Mouse (Mus musculus) telencephalon, adult 2 months (tissue): ENCODE results near the gene Gm20388.

ENCODE experiments used
- DNase-seq: peaks from one replicate; pipeline ENCODE4 v3.0.0-alpha.2; 2011; ENCODE audit warnings: low read depth, low spot score

Gm20388 gene

GRCm38 (mm10) chr8:122522796-122523651 lies 2612.4 kb downstream of the Gm20388 start:
- no peak for DNase-seq

DNA sequence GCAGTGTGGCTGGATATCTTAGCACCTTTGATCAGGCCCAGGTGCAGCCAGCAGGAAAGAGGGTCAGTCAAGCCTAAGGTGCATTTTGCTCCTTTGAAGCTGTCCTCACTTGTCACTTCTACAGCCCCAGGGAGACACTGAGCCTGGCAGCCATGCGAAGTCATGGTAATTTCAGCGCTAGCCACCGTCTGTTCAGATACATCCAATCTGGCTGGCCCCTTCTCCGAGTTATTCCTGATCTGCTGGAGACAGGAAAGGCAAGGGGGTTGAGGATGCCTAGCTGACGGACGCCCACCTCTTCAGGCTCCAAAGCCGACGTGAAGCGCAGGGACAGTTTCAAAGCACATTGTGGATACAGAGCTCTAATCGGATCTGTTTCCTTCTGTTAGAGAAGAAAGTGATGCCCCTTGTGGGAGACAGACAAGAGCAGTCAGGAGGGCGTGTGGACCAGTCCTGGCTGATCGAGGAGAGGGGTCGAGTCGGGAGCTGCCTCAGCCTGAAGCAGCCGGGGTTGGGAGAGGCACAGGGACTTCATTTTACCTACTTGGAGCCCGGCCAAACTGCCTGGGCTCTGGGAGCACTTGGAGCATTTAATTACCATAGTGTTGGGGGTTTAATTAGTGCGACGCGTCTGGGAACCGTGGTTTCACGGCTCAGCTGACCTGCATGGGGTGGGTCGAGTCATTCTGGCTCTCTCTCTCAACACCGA lies 2613.2 kb downstream of the Gm20388 start:
- DNase-seq: peak; percentile 21

- no peak for DNase-seq
Measured at GRCm38 (mm10) chr8:122524506-122524905, 2613.9 kb downstream of the Gm20388 start.

DNA sequence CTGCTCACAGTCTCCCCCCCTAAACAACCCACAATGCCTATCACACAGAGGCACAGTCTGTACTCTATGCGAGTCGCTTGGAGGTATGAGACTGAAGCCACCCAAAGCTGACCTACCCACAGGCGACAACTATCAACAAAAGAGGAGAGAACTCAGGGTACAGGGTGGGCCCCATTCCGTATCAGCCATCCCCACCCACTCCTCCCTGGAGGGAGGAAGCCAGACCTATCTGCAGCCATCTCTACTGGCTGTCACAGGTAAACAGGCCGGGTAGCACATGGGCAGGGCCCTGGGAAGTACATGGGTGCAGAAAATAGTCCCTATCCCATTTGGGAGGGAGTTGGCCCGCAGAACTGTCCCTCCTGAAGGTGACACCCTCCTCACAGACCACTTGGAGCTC lies 2614.4 kb downstream of the Gm20388 start:
- no peak for DNase-seq

DNA sequence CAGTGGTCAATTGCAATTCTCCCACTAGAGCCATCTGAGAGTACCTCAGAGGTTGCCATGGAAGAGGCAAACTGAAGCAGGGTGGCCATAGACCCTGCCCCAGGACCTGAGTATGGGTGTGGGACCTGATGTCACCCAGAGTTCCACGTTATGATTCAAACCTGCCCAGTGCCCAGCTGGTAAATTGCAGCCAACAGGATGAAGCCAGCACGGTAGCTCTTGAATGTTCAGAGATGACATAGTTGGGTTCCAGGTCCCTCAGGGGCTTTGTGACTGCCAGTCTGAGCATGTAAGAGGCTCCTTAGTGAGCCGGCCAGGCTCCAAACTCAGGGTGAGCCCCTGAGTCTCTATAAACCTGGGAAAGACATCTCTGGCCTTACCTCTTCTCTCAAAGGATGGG lies 2615.4 kb downstream of the Gm20388 start:
- DNase-seq: no peak

- DNase-seq: no peak
Measured at GRCm38 (mm10) chr8:122526526-122527170, 2616.0 kb downstream of the Gm20388 start.

GRCm38 (mm10) chr8:122527937-122528336 lies 2617.3 kb downstream of the Gm20388 start:
- DNase-seq: no peak

- DNase-seq: no peak
Measured at GRCm38 (mm10) chr8:122529159-122529558, 2618.5 kb downstream of the Gm20388 start.

DNA sequence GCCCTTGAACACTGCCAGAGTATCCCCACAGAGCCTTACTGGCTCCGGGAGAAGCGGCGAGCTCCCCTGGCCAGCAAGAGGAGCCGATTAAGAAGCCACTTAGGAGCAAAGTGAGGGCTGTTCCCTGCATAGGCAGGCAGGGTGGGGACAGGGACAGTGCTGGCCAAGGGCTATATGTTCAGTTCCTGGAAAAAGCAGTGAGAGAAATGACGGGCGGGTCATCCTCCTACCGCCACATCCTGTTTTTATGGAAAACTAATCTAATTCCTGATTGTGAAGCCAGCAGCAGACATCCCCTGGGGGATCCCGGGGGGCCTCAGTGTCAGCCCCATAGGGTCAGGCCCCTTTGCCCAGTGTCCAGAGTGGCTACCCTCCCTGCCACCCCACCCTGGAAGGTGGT lies 2620.7 kb downstream of the Gm20388 start:
- no peak for DNase-seq

DNA sequence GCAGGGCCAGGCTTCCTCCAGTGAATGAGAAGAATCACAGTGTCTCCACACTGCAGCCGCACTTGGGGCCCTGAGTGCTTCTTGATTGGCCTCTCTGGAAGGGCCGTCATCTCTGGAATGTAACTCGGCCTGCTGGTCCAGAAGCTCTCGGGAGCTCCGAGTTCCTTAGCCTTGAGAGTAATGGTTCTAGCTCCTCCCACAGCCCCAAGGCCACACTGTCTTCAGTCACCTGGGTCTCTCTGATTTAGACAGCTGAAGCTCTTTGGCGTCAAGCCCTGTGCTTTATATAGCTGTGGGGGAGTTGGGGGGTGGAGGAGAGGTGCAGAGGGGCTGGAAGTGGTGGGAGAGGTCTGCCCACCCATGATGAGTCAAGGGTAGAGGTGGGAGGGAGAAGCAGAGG lies 2626.4 kb downstream of the Gm20388 start:
- no peak for DNase-seq

- DNase-seq: no peak
Measured at GRCm38 (mm10) chr8:122537812-122538211, 2627.2 kb downstream of the Gm20388 start.

DNA sequence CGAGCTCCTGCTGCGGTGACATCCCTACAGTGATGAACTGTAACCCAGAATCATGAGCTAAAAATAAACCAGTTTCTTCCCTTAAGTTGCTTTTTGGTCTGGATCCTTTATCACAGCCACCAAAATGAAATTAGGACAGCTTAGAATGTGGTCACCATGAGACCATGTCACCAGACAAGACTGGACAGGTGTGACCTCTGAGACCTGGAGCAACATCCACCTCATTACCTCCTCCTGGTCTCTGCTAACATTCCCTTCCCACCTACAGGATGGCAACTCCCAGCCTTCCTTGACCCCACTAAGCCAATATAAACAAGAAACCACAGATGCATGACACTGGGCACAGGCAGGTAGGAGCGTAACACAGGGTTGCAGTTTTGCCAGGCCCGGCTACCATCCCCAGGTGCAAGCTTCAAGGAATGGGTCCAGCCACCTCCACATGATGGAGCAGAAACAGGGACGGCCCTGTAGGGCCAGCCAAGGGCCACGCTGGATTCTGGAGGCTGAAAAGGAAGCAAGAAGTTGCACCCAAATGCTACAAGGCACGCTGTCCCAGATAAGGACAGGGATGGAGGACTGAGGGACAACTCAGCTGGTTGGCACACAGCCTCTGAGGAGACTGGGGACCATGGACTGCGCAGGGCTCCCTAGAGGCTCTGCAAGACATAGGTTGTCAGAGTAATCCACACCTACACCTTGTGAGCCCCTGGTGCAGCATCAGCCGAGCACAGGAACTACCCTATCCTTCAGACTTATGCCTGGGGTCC lies 2627.9 kb downstream of the Gm20388 start:
- no peak for DNase-seq

- DNase-seq: no peak
Measured at GRCm38 (mm10) chr8:122544138-122544537, 2633.5 kb downstream of the Gm20388 start.

DNA sequence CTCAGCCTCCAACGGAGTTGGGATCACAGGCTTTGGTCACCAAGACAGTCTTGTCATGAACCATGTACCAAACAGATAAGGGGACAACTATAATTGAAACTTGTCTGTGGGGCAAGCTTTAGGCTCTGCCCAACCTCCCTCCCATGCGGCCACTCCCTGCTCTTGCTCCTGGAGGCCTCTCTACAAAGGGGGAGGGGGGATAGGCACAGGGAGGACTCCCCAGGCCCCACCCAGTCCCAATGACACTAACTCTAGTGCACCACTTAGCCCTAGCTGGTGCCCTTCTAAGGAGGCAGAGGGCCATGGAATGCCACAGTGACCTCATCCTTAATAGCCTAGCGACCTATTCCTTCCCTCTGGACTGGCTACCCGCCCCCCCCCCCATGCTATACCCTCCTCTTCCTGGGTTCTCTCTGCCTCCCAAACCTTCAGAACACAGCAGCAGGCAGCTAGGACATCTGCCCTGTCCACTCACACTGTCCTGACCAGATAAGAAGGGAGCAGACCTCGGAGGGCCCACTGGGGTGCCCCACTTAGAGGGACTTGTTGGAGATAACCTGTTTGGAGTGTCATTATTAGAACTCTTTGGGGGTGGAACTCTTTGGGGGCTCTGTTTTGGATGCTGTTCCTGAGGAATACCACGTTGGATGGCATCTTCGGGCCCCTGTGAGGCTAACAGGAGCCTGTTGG lies 2635.6 kb downstream of the Gm20388 start:
- DNase-seq: no peak

GRCm38 (mm10) chr8:122546811-122547453 lies 2636.3 kb downstream of the Gm20388 start:
- DNase-seq: no peak

- no peak for DNase-seq
Measured at GRCm38 (mm10) chr8:122547815-122548214, 2637.2 kb downstream of the Gm20388 start.

GRCm38 (mm10) chr8:122548331-122548730 lies 2637.7 kb downstream of the Gm20388 start:
- no peak for DNase-seq

- DNase-seq: no peak
Measured at GRCm38 (mm10) chr8:122548891-122549439, 2638.3 kb downstream of the Gm20388 start.

DNA sequence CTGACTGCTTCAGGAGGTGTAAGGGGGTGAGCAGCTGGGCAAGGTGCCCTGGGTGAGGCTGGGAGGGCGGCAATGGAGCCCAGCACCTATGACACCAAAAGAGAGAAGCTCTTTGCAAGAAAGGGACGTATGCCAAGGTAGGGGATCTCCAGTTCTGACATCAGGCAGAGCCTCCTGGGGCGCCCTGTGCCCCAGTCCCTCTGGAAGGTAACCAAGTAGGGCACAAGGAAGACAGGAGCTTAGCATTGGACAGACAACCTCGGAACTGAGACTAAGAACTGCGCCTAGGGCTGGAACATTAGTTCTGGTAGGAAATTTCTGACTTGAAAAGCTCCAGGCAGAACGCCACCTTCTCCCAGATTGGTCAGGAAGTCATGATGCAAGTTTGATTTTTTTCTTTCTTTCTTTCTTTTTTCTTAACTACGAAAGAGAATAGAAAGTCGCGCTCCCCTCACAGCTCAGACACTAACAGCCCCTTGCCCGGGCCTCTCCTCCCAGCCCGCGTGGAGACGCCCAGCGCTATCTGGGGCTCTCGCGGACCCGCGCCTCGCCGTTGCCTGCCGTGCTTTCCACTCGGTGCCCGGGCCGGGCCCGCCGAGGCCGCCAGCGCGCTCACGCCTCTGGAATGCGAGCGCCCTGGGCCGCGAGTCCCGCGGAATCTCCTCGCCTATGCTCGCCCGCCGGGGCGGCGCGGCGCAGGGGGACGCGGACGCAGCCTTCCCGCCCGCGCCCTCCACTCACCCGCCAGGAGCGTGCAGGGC lies 2639.8 kb downstream of the Gm20388 start:
- no peak for DNase-seq

- DNase-seq: no peak
Measured at GRCm38 (mm10) chr8:122550995-122551264, 2640.3 kb downstream of the Gm20388 start.
